Mouse (Mus musculus) ES-CJ7 (cell line): ENCODE measurements around the gene Cab39.

Source experiments
- DNase-seq: peaks from one replicate; pipeline ENCODE4 v3.0.0; 2011; ENCODE audit warnings: low read depth, low spot score

The Cab39 gene

GRCm38 (mm10) chr1:85845476-85845875, 52.2 kb downstream of the Cab39 start:
- no peak for DNase-seq

GRCm38 (mm10) chr1:85849016-85849415, 55.8 kb downstream of the Cab39 start:
- DNase-seq = no peak

GRCm38 (mm10) chr1:85850851-85851250, 57.6 kb downstream of the Cab39 start:
- no peak for DNase-seq

- DNase-seq = peak; percentile 84
These were observed 59.9 kb downstream of the Cab39 start for GRCm38 (mm10) chr1:85852996-85853689.

- DNase-seq = no peak
These were observed 60.6 kb downstream of the Cab39 start for GRCm38 (mm10) chr1:85853865-85854264.

GRCm38 (mm10) chr1:85854475-85854874, 61.2 kb downstream of the Cab39 start:
- no peak for DNase-seq

- DNase-seq = no peak
These were observed 63.0 kb downstream of the Cab39 start for GRCm38 (mm10) chr1:85856266-85856665.

- no peak for DNase-seq
These were observed 64.1 kb downstream of the Cab39 start for GRCm38 (mm10) chr1:85857261-85857754.

GRCm38 (mm10) chr1:85864383-85864782, 71.1 kb downstream of the Cab39 start:
- DNase-seq = no peak

GRCm38 (mm10) chr1:85870001-85870400, 76.8 kb downstream of the Cab39 start:
- no peak for DNase-seq

GRCm38 (mm10) chr1:85870546-85870945, 77.3 kb downstream of the Cab39 start:
- no peak for DNase-seq

- no peak for DNase-seq
These were observed 88.8 kb downstream of the Cab39 start for GRCm38 (mm10) chr1:85882003-85882402.

GRCm38 (mm10) chr1:85887221-85887620, 94.0 kb downstream of the Cab39 start:
- peak; percentile 30 for DNase-seq

- DNase-seq = peak; percentile 82
These were observed 101.0 kb downstream of the Cab39 start, which contains the start of gene Itm2c for GRCm38 (mm10) chr1:85894231-85894747. TSS of gene Itm2c (plus strand) at chr1:85894281.

- peak; percentile 80 for DNase-seq
These were observed 101.6 kb downstream of the Cab39 start for GRCm38 (mm10) chr1:85894748-85895360.

GRCm38 (mm10) chr1:85895391-85895837, 102.2 kb downstream of the Cab39 start:
- DNase-seq = peak; percentile 48

- DNase-seq = no peak
These were observed 102.9 kb downstream of the Cab39 start for GRCm38 (mm10) chr1:85896110-85896509.

- no peak for DNase-seq
These were observed 103.8 kb downstream of the Cab39 start for GRCm38 (mm10) chr1:85896781-85897700.

- no peak for DNase-seq
These were observed 104.9 kb downstream of the Cab39 start for GRCm38 (mm10) chr1:85897901-85898760.

GRCm38 (mm10) chr1:85898761-85899387, 105.6 kb downstream of the Cab39 start:
- DNase-seq = no peak
